Mouse (Mus musculus): ENCODE data around the gene H2al3.

H2al3 gene

GRCm38 (mm10) chrX:9849403-9849802, at the start of gene H2al3:
Gene H2al3, plus strand, starts transcription at chrX:9849703.
- in situ Hi-C loops (cut with MboI, MseI), result no loop called here

- in situ Hi-C loops (cut with MboI, MseI), result no loop called here
These were observed 39.4 kb upstream of the H2al3 start for GRCm38 (mm10) chrX:9810101-9810500.

- in situ Hi-C loops (cut with MboI, MseI), result no loop called here
These were observed 37.0 kb upstream of the H2al3 start for GRCm38 (mm10) chrX:9812469-9812868.

- in situ Hi-C loops (cut with MboI, MseI), result loop anchor here in 1 of 2 experiments (10.0 kb wide), 1 partner anchor 1540 kb away; no protein-coding TSS in a partner anchor
These were observed 14.7 kb upstream of the H2al3 start for GRCm38 (mm10) chrX:9834779-9835178.

GRCm38 (mm10) chrX:9846628-9847027, 2.9 kb upstream of the H2al3 start, which contains the start of gene Hypm:
Gene Hypm, plus strand, starts transcription at chrX:9846928.
- in situ Hi-C loops (cut with MboI, MseI), result no loop called here

- in situ Hi-C loops (cut with MboI, MseI), result no loop called here
These were observed 12.4 kb downstream of the H2al3 start for GRCm38 (mm10) chrX:9861859-9862258.

- in situ Hi-C loops (cut with MboI, MseI), result no loop called here
These were observed 26.0 kb downstream of the H2al3 start for GRCm38 (mm10) chrX:9875519-9875918.

- in situ Hi-C loops (cut with MboI, MseI), result no loop called here
These were observed 35.8 kb downstream of the H2al3 start, which contains the start of gene Sytl5 for GRCm38 (mm10) chrX:9885322-9885721. Gene Sytl5, plus strand, starts transcription at chrX:9885622.
